Mouse (Mus musculus): ENCODE measurements around the gene Syne1. TPM values are rescaled to one million over a fixed set of nuclear protein-coding genes. Genes with fewer than 3 reads are reported as not detected.
A peak's percentile ranks its signal among the peaks of the same experiment; 100 is the strongest.

Syne1 gene
- total RNA-seq, 2 experiments from 2014 or later = 142 to 150 TPM

GRCm38 (mm10) chr10:5188890-5189289, 362.4 kb downstream of the Syne1 start:
- intact Hi-C loops (cut with DNase I) = no loop called here

GRCm38 (mm10) chr10:5185156-5186083, 365.9 kb downstream of the Syne1 start:
- DNase-seq (ENCODE audit: extremely low spot score in 1 of 2, low spot score in 2 of 2) = no peak
- intact Hi-C loops (cut with DNase I) = no loop called here

More at GRCm38 (mm10) chr10:5188890-5189289, 362.4 kb downstream of the Syne1 start:
- no peak for DNase-seq (ENCODE audit: extremely low spot score in 1 of 2, low spot score in 2 of 2)

- intact Hi-C loops (cut with DNase I) = no loop called here
Observed at GRCm38 (mm10) chr10:5181771-5182176, 369.5 kb downstream of the Syne1 start.

GRCm38 (mm10) chr10:5179891-5180290, 371.4 kb downstream of the Syne1 start:
- intact Hi-C loops (cut with DNase I) = no loop called here
- DNase-seq (ENCODE audit: extremely low spot score in 1 of 2, low spot score in 2 of 2) = no peak

More at GRCm38 (mm10) chr10:5181771-5182176, 369.5 kb downstream of the Syne1 start:
- DNase-seq (ENCODE audit: extremely low spot score in 1 of 2, low spot score in 2 of 2) = peak in 1 of 2 experiments; percentile 31

- intact Hi-C loops (cut with DNase I) = no loop called here
Observed at GRCm38 (mm10) chr10:5177446-5178015, 373.8 kb downstream of the Syne1 start.

GRCm38 (mm10) chr10:5176371-5176770, 374.9 kb downstream of the Syne1 start:
- intact Hi-C loops (cut with DNase I) = no loop called here
- no peak for DNase-seq (ENCODE audit: extremely low spot score in 1 of 2, low spot score in 2 of 2)

More at GRCm38 (mm10) chr10:5177446-5178015, 373.8 kb downstream of the Syne1 start:
- no peak for DNase-seq (ENCODE audit: extremely low spot score in 1 of 2, low spot score in 2 of 2)

- DNase-seq (ENCODE audit: extremely low spot score in 1 of 2, low spot score in 2 of 2) = no peak
- intact Hi-C loops (cut with DNase I) = no loop called here
Observed at GRCm38 (mm10) chr10:5170425-5170824, 380.9 kb downstream of the Syne1 start.

GRCm38 (mm10) chr10:5167481-5167880, 383.8 kb downstream of the Syne1 start:
- no peak for DNase-seq (ENCODE audit: extremely low spot score in 1 of 2, low spot score in 2 of 2)
- intact Hi-C loops (cut with DNase I) = loop anchor here (10.0 kb wide), 1 partner anchor 763 kb away; no protein-coding TSS in a partner anchor

- DNase-seq (ENCODE audit: extremely low spot score in 1 of 2, low spot score in 2 of 2) = no peak
- intact Hi-C loops (cut with DNase I) = loop anchor here (10.0 kb wide), 1 partner anchor 761 kb away; no protein-coding TSS in a partner anchor
Observed at GRCm38 (mm10) chr10:5165439-5165838, 385.8 kb downstream of the Syne1 start.

GRCm38 (mm10) chr10:5163770-5164169, 387.5 kb downstream of the Syne1 start:
- intact Hi-C loops (cut with DNase I) = loop anchor here (10.0 kb wide), 1 partner anchor 759 kb away; no protein-coding TSS in a partner anchor
- DNase-seq (ENCODE audit: extremely low spot score in 1 of 2, low spot score in 2 of 2) = no peak

- no peak for DNase-seq (ENCODE audit: extremely low spot score in 1 of 2, low spot score in 2 of 2)
- intact Hi-C loops (cut with DNase I) = loop anchor here (10.0 kb wide), 1 partner anchor 758 kb away; no protein-coding TSS in a partner anchor
Observed at GRCm38 (mm10) chr10:5163286-5163685, 388.0 kb downstream of the Syne1 start.

GRCm38 (mm10) chr10:5161394-5161872, 389.8 kb downstream of the Syne1 start:
- DNase-seq (ENCODE audit: extremely low spot score in 1 of 2, low spot score in 2 of 2) = peak in 1 of 2 experiments; percentile 44
- intact Hi-C loops (cut with DNase I) = loop anchor here (10.0 kb wide), 1 partner anchor 757 kb away; no protein-coding TSS in a partner anchor

GRCm38 (mm10) chr10:5159679-5160078, 391.6 kb downstream of the Syne1 start:
- intact Hi-C loops (cut with DNase I) = loop anchor here (10.0 kb wide), 1 partner anchor 755 kb away; no protein-coding TSS in a partner anchor
- DNase-seq (ENCODE audit: extremely low spot score in 1 of 2, low spot score in 2 of 2) = no peak

- intact Hi-C loops (cut with DNase I) = no loop called here
- no peak for DNase-seq (ENCODE audit: extremely low spot score in 1 of 2, low spot score in 2 of 2)
Observed at GRCm38 (mm10) chr10:5153047-5153446, 398.2 kb downstream of the Syne1 start.

GRCm38 (mm10) chr10:5141471-5141870, 409.8 kb downstream of the Syne1 start:
- DNase-seq (ENCODE audit: extremely low spot score in 1 of 2, low spot score in 2 of 2) = no peak
- intact Hi-C loops (cut with DNase I) = no loop called here

- no peak for DNase-seq (ENCODE audit: extremely low spot score in 1 of 2, low spot score in 2 of 2)
- intact Hi-C loops (cut with DNase I) = no loop called here
Observed at GRCm38 (mm10) chr10:5139932-5140264, 411.4 kb downstream of the Syne1 start.

- no peak for DNase-seq (ENCODE audit: extremely low spot score in 1 of 2, low spot score in 2 of 2)
- intact Hi-C loops (cut with DNase I) = no loop called here
Observed at GRCm38 (mm10) chr10:5139246-5139931, 411.9 kb downstream of the Syne1 start.

- no peak for DNase-seq (ENCODE audit: extremely low spot score in 1 of 2, low spot score in 2 of 2)
- intact Hi-C loops (cut with DNase I) = no loop called here
Observed at GRCm38 (mm10) chr10:5132050-5132449, 419.2 kb downstream of the Syne1 start.

GRCm38 (mm10) chr10:5130495-5130894, 420.8 kb downstream of the Syne1 start:
- intact Hi-C loops (cut with DNase I) = no loop called here
- DNase-seq (ENCODE audit: extremely low spot score in 1 of 2, low spot score in 2 of 2) = no peak

Measured in left cerebral cortex, postnatal 10 days (tissue).